Mouse (Mus musculus) liver, postnatal 0 days (tissue): ENCODE measurements around the gene 4931406P16Rik. TPM values are rescaled to one million over a fixed set of nuclear protein-coding genes. Genes with fewer than 3 reads are reported as not detected.

Source experiments
- ATAC-seq: fragments of 200-750 bp; cut with Nextera tagmentation; 2 replicates; pipeline ENCODE4 v1.8.0; 2017; ENCODE audit warnings: mild to moderate bottlenecking, moderate library complexity
- DNase-seq: peaks from one replicate; pipeline ENCODE4 v3.0.0-alpha.2; 2016
- H3K27ac ChIP-seq: fragments of 300-500 bp; sonication (generic); 2 replicates; pipeline ENCODE4 v1.5.1; 2014; ENCODE audit warnings: antibody characterized with exemption, moderate library complexity, mild to moderate bottlenecking, low read depth
- H3K27me3 ChIP-seq: fragments of 300-500 bp; sonication (generic); 2 replicates; pipeline ENCODE4 v1.6.1; 2014; ENCODE audit warnings: low read length, control low read depth, mixed read lengths; ENCODE audit not compliant: insufficient read depth
- H3K36me3 ChIP-seq: fragments of 300-500 bp; sonication (generic); replicated peaks from 2 replicates; pipeline ENCODE4 v1.6.1; 2014; ENCODE audit warnings: mild to moderate bottlenecking, control low read depth, low read length, moderate library complexity, mixed read lengths; ENCODE audit not compliant: insufficient read depth
- H3K4me1 ChIP-seq: fragments of 300-500 bp; sonication (generic); 2 replicates; pipeline ENCODE4 v1.6.1; 2014; ENCODE audit warnings: antibody characterized with exemption, mild to moderate bottlenecking, control low read depth; ENCODE audit not compliant: insufficient read depth
- H3K4me2 ChIP-seq: fragments of 300-500 bp; sonication (generic); 2 replicates; pipeline ENCODE4 v1.6.1; 2014; ENCODE audit warnings: low read depth, mild to moderate bottlenecking, low read length, moderate library complexity, mixed read lengths
- H3K4me3 ChIP-seq: fragments of 300-500 bp; sonication (generic); 2 replicates; pipeline ENCODE4 v1.5.1; 2014; ENCODE audit warnings: low read depth, low read length
- H3K9ac ChIP-seq: fragments of 300-500 bp; sonication (generic); replicated peaks from 2 replicates; pipeline ENCODE4 v1.6.1; 2014; ENCODE audit warnings: mild to moderate bottlenecking, moderate library complexity
- H3K9me3 ChIP-seq: fragments of 300-500 bp; sonication (generic); 2 replicates; pipeline ENCODE4 v1.6.1; 2016; ENCODE audit warnings: mild to moderate bottlenecking, control low read depth, low read length, mixed read lengths
- CTCF ChIP-seq: sonication (generic); IDR thresholded peaks from 2 replicates; pipeline ENCODE4 v1.5.1; 2016; ENCODE audit warnings: antibody characterized with exemption, low read depth
- EP300 ChIP-seq: IDR thresholded peaks from 2 replicates; pipeline ENCODE4 v1.6.1; 2016; ENCODE audit warnings: antibody characterized with exemption, low read depth, mild to moderate bottlenecking
- WGBS: fragments of 180-500 bp; shearing (Covaris S2); extraction: QIAGEN DNeasy Blood & Tissue Kit; methylation state at CpG from one replicate; pipeline ENCODE4 v1.1.7; 2014; ENCODE audit not compliant: insufficient replicate concordance; 5-methylcytosine and 5-hydroxymethylcytosine counted together
- polyA plus RNA-seq: library from polyadenylated mRNA; unstranded; fragments of >200 nt; fragmentation: Nextera tagmentation; extraction: Ambion mirVana; gene quantifications from 2 replicates; pipeline ENCODE4 v1.2.1, GENCODE M21; 2015

4931406P16Rik gene
- polyA plus RNA-seq, 1 experiment from 2014 or later = 9.3 TPM

DNA sequence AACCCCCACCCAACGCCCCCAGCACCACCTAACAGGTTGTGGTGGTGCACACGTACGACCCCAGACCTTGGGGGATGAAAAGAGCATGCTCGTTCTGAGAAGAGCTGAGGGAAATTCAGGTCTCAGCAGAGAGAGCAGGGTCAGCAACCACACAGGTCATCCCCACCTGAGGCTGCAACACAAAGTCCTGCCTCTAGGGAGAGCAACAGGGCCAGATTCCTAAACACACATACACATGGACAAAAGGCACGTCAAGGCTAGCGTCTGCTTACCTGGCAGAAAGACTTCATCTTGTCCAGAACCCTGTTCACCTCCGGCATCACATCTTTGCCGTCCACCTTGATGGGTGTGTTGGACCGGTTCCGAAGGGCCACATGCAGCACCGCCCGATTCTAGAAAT lies 86.5 kb downstream of the 4931406P16Rik start:
- TF ChIP-seq EP300 = no peak
- TF ChIP-seq CTCF = peak; percentile 43
- 84% methylated on average over 12 of the region's 12 CpGs for WGBS
- ATAC-seq (no peak), DNase-seq (no peak)
- H3K27me3 ChIP-seq = no peaks in the 10 kb centered on the region
- H3K9me3 ChIP-seq = no peaks in the 10 kb centered on the region
- peak overlapping the region; percentile 57; the same call in 1 of the 2 replicates for H3K27ac ChIP-seq
- H3K9ac ChIP-seq = peak overlapping the region; percentile 38
- H3K4me3 ChIP-seq = peak overlapping the region; percentile 88; the same call in 1 of the 2 replicates
- peaks cover 51% of the 10 kb centered on the region for H3K36me3 ChIP-seq
- H3K4me2 ChIP-seq = peak overlapping the region; percentile 96
- peaks cover 39% of the 10 kb centered on the region for H3K4me1 ChIP-seq

DNA sequence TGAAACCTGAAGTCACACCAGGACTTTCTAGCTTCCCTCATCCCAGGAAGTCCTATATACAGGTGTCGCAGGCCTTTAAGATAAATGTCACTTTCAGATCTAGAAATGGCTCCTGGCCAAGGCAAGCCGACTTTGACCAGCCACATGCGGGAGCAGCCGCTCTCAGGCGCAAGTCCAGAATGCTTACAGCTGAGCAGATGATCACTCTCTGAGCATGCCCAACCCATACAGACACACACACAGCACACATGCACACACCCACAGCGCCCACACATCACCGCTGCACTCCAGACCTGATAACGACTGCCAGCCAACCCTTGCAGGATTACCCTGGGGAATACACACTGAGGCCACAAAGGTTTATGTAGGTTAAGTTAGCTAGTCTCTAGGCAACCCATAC lies 87.3 kb downstream of the 4931406P16Rik start:
- Histone ChIP-seq H3K4me2 (peak overlapping the region; percentile 96), H3K27me3 (no peaks in the 10 kb centered on the region), H3K27ac (peak overlapping the region; percentile 57), H3K4me3 (peak overlapping the region; percentile 88; the same call in 1 of the 2 replicates), H3K9ac (peak overlapping the region; percentile 38; the same call in 1 of the 2 replicates), H3K36me3 (peaks cover 58% of the 10 kb centered on the region), H3K9me3 (no peaks in the 10 kb centered on the region), H3K4me1 (peaks cover 39% of the 10 kb centered on the region)
- TF ChIP-seq EP300 (no peak), CTCF (no peak)
- DNase-seq (peak; percentile 63), ATAC-seq (peak; percentile 73)
- 47% methylated on average over 8 of the region's 8 CpGs for WGBS

DNA sequence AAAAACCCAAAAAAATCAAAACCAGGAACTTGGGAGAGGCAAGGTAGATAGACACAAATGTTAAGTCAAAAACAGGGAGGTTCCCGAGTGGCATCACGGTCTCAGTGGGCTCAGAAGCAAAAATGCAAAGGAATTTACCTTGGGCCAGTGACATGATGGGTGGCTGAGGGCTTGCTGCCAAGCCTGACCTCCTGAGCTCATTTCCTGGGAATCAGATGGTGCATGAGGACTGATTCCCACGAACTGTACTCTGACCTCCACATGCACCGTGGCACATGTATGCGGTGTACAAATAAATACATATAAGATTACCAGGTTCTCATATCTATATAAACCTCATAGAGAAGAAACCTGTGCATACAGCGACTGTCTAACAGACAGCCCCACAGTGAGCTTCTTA lies 89.0 kb downstream of the 4931406P16Rik start:
- Histone ChIP-seq H3K4me2 (no peak overlapping the region), H3K36me3 (peaks cover 74% of the 10 kb centered on the region), H3K4me1 (peaks cover 29% of the 10 kb centered on the region), H3K9ac (no peak overlapping the region), H3K27me3 (no peaks in the 10 kb centered on the region), H3K9me3 (no peaks in the 10 kb centered on the region), H3K4me3 (no peak overlapping the region), H3K27ac (no peak overlapping the region)
- DNase-seq = no peak
- no peak for ATAC-seq
- TF ChIP-seq EP300 (no peak), CTCF (no peak)
- WGBS = 73% methylated on average over 6 of the region's 6 CpGs

DNA sequence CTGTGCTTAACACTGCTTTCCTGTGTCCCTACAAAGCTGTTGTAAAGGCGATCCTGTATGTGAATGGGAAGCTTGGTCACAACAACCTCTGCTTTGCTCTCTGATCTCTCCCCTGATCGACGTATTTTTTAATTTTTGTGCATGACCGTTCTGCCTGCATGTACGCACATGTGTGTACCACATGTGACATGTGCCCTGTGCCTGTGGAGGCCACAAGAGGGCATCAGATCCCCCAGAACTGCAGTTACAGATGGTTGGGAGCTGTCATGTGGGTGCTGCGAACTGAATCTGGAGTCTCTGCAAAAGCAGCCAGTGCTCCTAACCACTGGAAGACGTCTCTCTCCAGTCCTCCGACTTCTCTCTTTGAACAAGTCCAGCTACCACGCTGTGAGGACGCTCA lies 91.0 kb downstream of the 4931406P16Rik start:
- ATAC-seq = no peak
- 91% methylated on average over 10 of the region's 10 CpGs for WGBS
- no peak overlapping the region for H3K9ac ChIP-seq

GRCm38 (mm10) chr7:34221594-34222250 lies 91.6 kb downstream of the 4931406P16Rik start:
- no peak overlapping the region for H3K4me2 ChIP-seq
- DNase-seq (no peak), ATAC-seq (no peak)
- H3K4me3 ChIP-seq = no peak overlapping the region
- peaks cover 77% of the 10 kb centered on the region for H3K36me3 ChIP-seq
- peaks cover 16% of the 10 kb centered on the region for H3K4me1 ChIP-seq
- H3K9me3 ChIP-seq = no peaks in the 10 kb centered on the region
- H3K27me3 ChIP-seq = no peaks in the 10 kb centered on the region
- 0 out of 2 replicates have a peak overlapping the region, but pooled peaks have one; percentile 16 for H3K27ac ChIP-seq
- no peak overlapping the region for H3K9ac ChIP-seq
- WGBS = 74% methylated on average over 9 of the region's 9 CpGs
- TF ChIP-seq CTCF (no peak), EP300 (no peak)

More for the DNA sequence above, 91.0 kb downstream of the 4931406P16Rik start:
- TF ChIP-seq EP300 = no peak
- peak; percentile 29 for TF ChIP-seq CTCF
- peaks cover 82% of the 10 kb centered on the region for H3K36me3 ChIP-seq
- H3K4me2 ChIP-seq = no peak overlapping the region
- no peaks in the 10 kb centered on the region for H3K9me3 ChIP-seq
- DNase-seq = no peak
- no peaks in the 10 kb centered on the region for H3K27me3 ChIP-seq
- H3K4me1 ChIP-seq = peaks cover 21% of the 10 kb centered on the region
- H3K4me3 ChIP-seq = no peak overlapping the region
- no peak overlapping the region for H3K27ac ChIP-seq

- H3K4me3 ChIP-seq = no peak overlapping the region
- TF ChIP-seq EP300 (no peak), CTCF (no peak)
- peaks cover 18% of the 10 kb centered on the region for H3K4me1 ChIP-seq
- no peak overlapping the region for H3K27ac ChIP-seq
- no peak overlapping the region for H3K9ac ChIP-seq
- peaks cover 85% of the 10 kb centered on the region for H3K36me3 ChIP-seq
- no peaks in the 10 kb centered on the region for H3K9me3 ChIP-seq
- no peaks in the 10 kb centered on the region for H3K27me3 ChIP-seq
- ATAC-seq = no peak
- no peak overlapping the region for H3K4me2 ChIP-seq
- no peak for DNase-seq
- WGBS = 44% methylated on average over 1 of the region's 1 CpGs
These were observed 94.9 kb downstream of the 4931406P16Rik start for GRCm38 (mm10) chr7:34218496-34218895.
